Mouse (Mus musculus) C2C12 (cell line): ENCODE results near the gene Aldh3b3. TPM values are rescaled to one million over a fixed set of nuclear protein-coding genes. Genes with fewer than 3 reads are reported as not detected.
"Not testable (repeated sequence)": the region's sequence is repeated elsewhere in the genome, so short reads cannot be mapped to it uniquely, and the experiment has no call there.

ENCODE experiments used
- H3K27me3 ChIP-seq: one replicate; pipeline ENCODE4 v1.6.1; 2011; ENCODE audit not compliant: control insufficient read depth, insufficient read depth, insufficient read length
- H3K36me3 ChIP-seq: one replicate; pipeline ENCODE4 v1.6.1; 2011; ENCODE audit not compliant: control insufficient read depth, insufficient read depth
- H3K4me3 ChIP-seq: one replicate; pipeline ENCODE4 v1.5.1; 2011; ENCODE audit warnings: mild to moderate bottlenecking, control low read depth; ENCODE audit not compliant: poor library complexity, insufficient read depth, severe bottlenecking
- H3K79me2 ChIP-seq: one replicate; pipeline ENCODE4 v1.6.1; 2011; ENCODE audit not compliant: control insufficient read depth, insufficient read depth
- H3K79me3 ChIP-seq: one replicate; pipeline ENCODE4 v1.6.1; 2011; ENCODE audit warnings: low read depth, control low read depth
- H3ac ChIP-seq: one replicate; pipeline ENCODE3; 2011; ENCODE audit warnings: low read depth; ENCODE audit not compliant: control insufficient read depth, insufficient read length
- CEBPB ChIP-seq: IDR thresholded peaks from one replicate; pipeline ENCODE4 v1.6.1; 2011; ENCODE audit warnings: low read depth, mild to moderate bottlenecking, control low read depth, moderate library complexity
- CTCF ChIP-seq: IDR thresholded peaks from one replicate; pipeline ENCODE4 v1.5.1; 2011; ENCODE audit not compliant: control insufficient read depth, insufficient read depth, insufficient read length
- FOSL1 ChIP-seq: IDR thresholded peaks from one replicate; pipeline ENCODE4 v1.8.0; 2011; ENCODE audit warnings: mild to moderate bottlenecking, low read length; ENCODE audit not compliant: poor library complexity, insufficient read depth, severe bottlenecking
- MAX ChIP-seq: IDR thresholded peaks from one replicate; pipeline ENCODE4 v1.6.1; 2011; ENCODE audit warnings: mild to moderate bottlenecking, control low read depth
- MYOD1 ChIP-seq: IDR thresholded peaks from one replicate; pipeline ENCODE4 v1.6.1; 2011; ENCODE audit warnings: low read depth; ENCODE audit not compliant: control insufficient read depth, insufficient read length
- MYOG ChIP-seq: IDR thresholded peaks from one replicate; pipeline ENCODE4 v1.6.1; 2011; ENCODE audit not compliant: control insufficient read depth, insufficient read length; ENCODE audit errors: extremely low read depth
- USF1 ChIP-seq: IDR thresholded peaks from one replicate; pipeline ENCODE4 v1.6.1; 2011; ENCODE audit warnings: low read depth, mild to moderate bottlenecking, control low read depth, moderate library complexity
- polyA plus RNA-seq: library from polyadenylated mRNA; unstranded; fragments of >200 nt; fragmentation: generic; extraction: Trizol; gene quantifications from one replicate; pipeline ENCODE4 v1.2.1, GENCODE M21; 2012; ENCODE audit warnings: missing spikeins

The Aldh3b3 gene
- polyA plus RNA-seq, 1 experiment, result not detected

GRCm38 (mm10) chr19:3951461-3951860 is 7.0 kb upstream of the Aldh3b3 start:
- H3K36me3 ChIP-seq, result no peaks in the 10 kb centered on the region
- H3K79me2 ChIP-seq, result no peaks in the 10 kb centered on the region
- H3K27me3 ChIP-seq, result no peaks in the 10 kb centered on the region
- no peak overlapping the region for H3K4me3 ChIP-seq
- TF ChIP-seq FOSL1 (no peak), CTCF (no peak), MAX (no peak), MYOD1 (no peak), USF1 (no peak), MYOG (no peak), CEBPB (no peak)
- no peak overlapping the region for H3ac ChIP-seq
- no peaks in the 10 kb centered on the region for H3K79me3 ChIP-seq

GRCm38 (mm10) chr19:3952099-3952498 is 6.3 kb upstream of the Aldh3b3 start:
- H3ac ChIP-seq, result no peak overlapping the region
- no peaks in the 10 kb centered on the region for H3K79me2 ChIP-seq
- TF ChIP-seq USF1 (no peak), CTCF (no peak), FOSL1 (no peak), MYOD1 (no peak), MYOG (no peak), CEBPB (no peak), MAX (no peak)

GRCm38 (mm10) chr19:3955033-3955432 is 3.4 kb upstream of the Aldh3b3 start:
- no peak overlapping the region for H3K4me3 ChIP-seq
- H3ac ChIP-seq, result no peak overlapping the region
- H3K36me3 ChIP-seq, result no peaks in the 10 kb centered on the region
- no peaks in the 10 kb centered on the region for H3K27me3 ChIP-seq
- TF ChIP-seq MAX (no peak), MYOG (no peak), CTCF (no peak), MYOD1 (no peak), USF1 (no peak), CEBPB (no peak), FOSL1 (no peak)
- no peaks in the 10 kb centered on the region for H3K79me3 ChIP-seq
- no peaks in the 10 kb centered on the region for H3K79me2 ChIP-seq

More at GRCm38 (mm10) chr19:3952099-3952498, 6.3 kb upstream of the Aldh3b3 start:
- no peaks in the 10 kb centered on the region for H3K27me3 ChIP-seq
- H3K36me3 ChIP-seq, result no peaks in the 10 kb centered on the region
- no peak overlapping the region for H3K4me3 ChIP-seq
- H3K79me3 ChIP-seq, result no peaks in the 10 kb centered on the region

DNA sequence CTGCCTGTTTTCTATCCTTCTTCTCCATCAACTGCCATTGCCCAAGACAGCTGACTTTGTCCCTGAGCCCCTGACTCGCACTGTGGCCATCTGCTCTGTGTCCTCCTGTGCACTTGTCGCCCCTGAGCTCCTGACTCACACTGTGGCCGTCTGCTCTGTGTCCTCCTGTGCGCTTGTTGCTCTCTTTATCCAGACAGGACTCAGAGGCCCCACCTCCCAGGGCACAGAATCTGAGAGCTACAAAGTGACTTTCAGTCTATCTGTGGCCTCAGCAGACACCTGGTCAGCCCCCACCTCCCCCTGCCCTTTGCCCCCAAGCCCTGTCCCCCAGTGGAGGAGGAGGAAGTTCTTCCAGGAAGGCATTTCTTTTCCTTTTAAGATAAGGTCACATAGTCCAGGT is 2.6 kb upstream of the Aldh3b3 start:
- H3ac ChIP-seq, result no peak overlapping the region
- no peak for TF ChIP-seq CTCF
- TF ChIP-seq MYOD1, result no peak
- no peak for TF ChIP-seq MYOG
- no peak for TF ChIP-seq CEBPB
- no peak for TF ChIP-seq FOSL1
- no peak for TF ChIP-seq USF1
- no peak for TF ChIP-seq MAX
- H3K27me3 ChIP-seq, result no peaks in the 10 kb centered on the region
- no peak overlapping the region for H3K4me3 ChIP-seq
- no peaks in the 10 kb centered on the region for H3K36me3 ChIP-seq
- H3K79me2 ChIP-seq, result no peaks in the 10 kb centered on the region
- no peaks in the 10 kb centered on the region for H3K79me3 ChIP-seq

DNA sequence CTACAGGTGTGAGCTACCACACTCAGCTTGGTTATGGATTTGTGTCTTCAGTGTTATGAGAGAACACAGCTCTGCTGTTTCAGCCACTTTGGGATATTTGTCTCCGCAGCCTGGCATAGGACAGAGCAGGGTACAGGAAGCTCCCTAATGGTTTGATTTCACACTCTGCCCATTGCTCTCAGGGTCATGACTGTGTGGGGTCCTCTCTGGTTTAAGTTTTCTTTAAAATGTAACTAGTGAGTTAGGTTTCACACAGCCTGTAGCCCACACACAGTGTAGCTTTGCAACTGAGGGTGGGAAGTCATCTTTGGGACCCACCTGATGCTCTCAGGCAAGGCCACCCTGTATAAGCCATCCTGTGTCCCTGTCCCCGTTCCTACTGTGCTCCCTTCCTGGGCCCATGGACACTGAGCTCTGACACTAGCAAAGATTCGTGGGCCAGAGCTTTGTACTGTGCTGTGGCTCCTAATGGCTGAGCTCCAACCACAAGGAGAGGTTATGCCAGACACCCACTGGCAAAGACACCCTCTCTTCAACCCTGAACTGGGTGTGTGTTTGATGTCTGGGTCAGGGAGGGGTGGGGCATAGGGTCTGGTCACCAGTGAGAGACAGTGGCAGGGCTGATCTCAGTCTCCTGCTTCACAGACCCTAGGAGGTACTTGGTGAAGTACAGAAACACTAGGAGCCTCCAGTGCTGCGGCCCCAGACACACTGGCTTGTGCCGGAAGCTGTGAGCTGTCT is 979 bp upstream of the Aldh3b3 start:
- H3K4me3 ChIP-seq, H3K79me3 ChIP-seq, H3K79me2 ChIP-seq, H3K36me3 ChIP-seq, H3ac ChIP-seq, H3K27me3 ChIP-seq: not testable (repeated sequence)

- H3K4me3 ChIP-seq, result no peak overlapping the region
- no peak overlapping the region for H3ac ChIP-seq
- H3K79me2 ChIP-seq, result no peaks in the 10 kb centered on the region
- no peak for TF ChIP-seq USF1
- TF ChIP-seq MAX, result no peak
- TF ChIP-seq MYOG, result no peak
- no peak for TF ChIP-seq FOSL1
- no peak for TF ChIP-seq CEBPB
- TF ChIP-seq MYOD1, result no peak
- no peak for TF ChIP-seq CTCF
- H3K79me3 ChIP-seq, result no peaks in the 10 kb centered on the region
- no peaks in the 10 kb centered on the region for H3K36me3 ChIP-seq
- peaks cover 3% of the 10 kb centered on the region for H3K27me3 ChIP-seq
These were observed 585 bp downstream of the Aldh3b3 start for GRCm38 (mm10) chr19:3959030-3959429.
